Mouse (Mus musculus) frontal cortex, postnatal 36 days (tissue): ENCODE results near the gene Ccne1.
"Not testable (repeated sequence)": the region's sequence is repeated elsewhere in the genome, so short reads cannot be mapped to it uniquely, and the experiment has no call there.

Experiments used
- DNase-seq, 2 experiments: peaks; one replicate each; pipeline ENCODE4 v3.0.0; 2022; ENCODE audit warnings: low spot score in 2 of 2

The Ccne1 gene

GRCm38 (mm10) chr7:38107371-38108259, at the start of gene Ccne1:
TSS of gene Ccne1 (minus strand) at chr7:38107534.
- peak; percentile 98 to 99 for DNase-seq

GRCm38 (mm10) chr7:38155829-38156228, 48.5 kb upstream of the Ccne1 start:
- DNase-seq, result no peak

GRCm38 (mm10) chr7:38152571-38152970, 45.2 kb upstream of the Ccne1 start:
- no peak for DNase-seq

- DNase-seq, result peak in 1 of 2 experiments; percentile 41
These were observed 44.5 kb upstream of the Ccne1 start for GRCm38 (mm10) chr7:38151706-38152312.

- DNase-seq, result no peak
These were observed 40.1 kb upstream of the Ccne1 start for GRCm38 (mm10) chr7:38147477-38147876.

GRCm38 (mm10) chr7:38141747-38142545, 34.6 kb upstream of the Ccne1 start:
- peak; percentile 81 to 88 for DNase-seq

- DNase-seq, result peak; percentile 62 to 81
These were observed 33.0 kb upstream of the Ccne1 start for GRCm38 (mm10) chr7:38140324-38140723.

GRCm38 (mm10) chr7:38134471-38134870, 27.1 kb upstream of the Ccne1 start:
- no peak for DNase-seq

GRCm38 (mm10) chr7:38131186-38131585, 23.9 kb upstream of the Ccne1 start:
- DNase-seq, result peak in 1 of 2 experiments; percentile 35

GRCm38 (mm10) chr7:38129986-38130729, 22.8 kb upstream of the Ccne1 start:
- DNase-seq, result no peak

GRCm38 (mm10) chr7:38129491-38129890, 22.2 kb upstream of the Ccne1 start:
- no peak for DNase-seq

GRCm38 (mm10) chr7:38128256-38128655, 20.9 kb upstream of the Ccne1 start:
- not testable (repeated sequence) for DNase-seq

GRCm38 (mm10) chr7:38125565-38126159, 18.3 kb upstream of the Ccne1 start:
- DNase-seq, result no peak

GRCm38 (mm10) chr7:38124164-38124563, 16.8 kb upstream of the Ccne1 start:
- DNase-seq, result not testable (repeated sequence)

GRCm38 (mm10) chr7:38118594-38118993, 11.3 kb upstream of the Ccne1 start:
- no peak for DNase-seq

GRCm38 (mm10) chr7:38112451-38112850, 5.1 kb upstream of the Ccne1 start:
- DNase-seq, result no peak

- no peak for DNase-seq
These were observed 4.7 kb upstream of the Ccne1 start for GRCm38 (mm10) chr7:38111996-38112395.

GRCm38 (mm10) chr7:38108260-38108632, 912 bp upstream of the Ccne1 start:
- DNase-seq, result no peak

- DNase-seq, result no peak
These were observed 523 bp downstream of the Ccne1 start for GRCm38 (mm10) chr7:38106711-38107311.

GRCm38 (mm10) chr7:38105379-38105778, 2.0 kb downstream of the Ccne1 start:
- DNase-seq, result no peak

- DNase-seq, result no peak
These were observed 3.2 kb downstream of the Ccne1 start for GRCm38 (mm10) chr7:38104097-38104496.
